Mouse (Mus musculus) heart, embryonic 13.5 days (tissue): ENCODE data around the gene Magee1. TPM values are rescaled to one million over a fixed set of nuclear protein-coding genes. Genes with fewer than 3 reads are reported as not detected.

Experiments
- ATAC-seq: fragments of 200-750 bp; cut with Nextera tagmentation; 2 replicates; pipeline ENCODE4 v1.8.0; 2017; ENCODE audit warnings: moderate TSS enrichment; ENCODE audit not compliant: insufficient number of reproducible peaks, low FRiP score, low TSS enrichment; ENCODE audit errors: extremely low read depth
- H3K27ac ChIP-seq: fragments of 300-500 bp; sonication (generic); replicated peaks from 2 replicates; pipeline ENCODE4 v1.5.1; 2015; ENCODE audit warnings: moderate library complexity, mild to moderate bottlenecking, inconsistent platforms
- H3K27me3 ChIP-seq: fragments of 300-500 bp; sonication (generic); replicated peaks from 2 replicates; pipeline ENCODE4 v1.6.1; 2015; ENCODE audit warnings: mild to moderate bottlenecking, inconsistent platforms
- H3K36me3 ChIP-seq: fragments of 300-500 bp; sonication (generic); 2 replicates; pipeline ENCODE4 v1.6.1; 2015; ENCODE audit warnings: mild to moderate bottlenecking, inconsistent platforms
- H3K4me1 ChIP-seq: fragments of 300-500 bp; sonication (generic); 2 replicates; pipeline ENCODE4 v1.6.1; 2015; ENCODE audit warnings: inconsistent platforms
- H3K4me2 ChIP-seq: fragments of 300-500 bp; sonication (generic); 2 replicates; pipeline ENCODE4 v1.6.1; 2015; ENCODE audit warnings: inconsistent platforms, mild to moderate bottlenecking, moderate library complexity
- H3K4me3 ChIP-seq: fragments of 300-500 bp; sonication (generic); 2 replicates; pipeline ENCODE4 v1.5.1; 2015; ENCODE audit warnings: moderate library complexity, mild to moderate bottlenecking, inconsistent platforms
- H3K9ac ChIP-seq: fragments of 300-500 bp; sonication (generic); 2 replicates; pipeline ENCODE4 v1.6.1; 2015; ENCODE audit warnings: inconsistent platforms, mild to moderate bottlenecking, moderate library complexity
- H3K9me3 ChIP-seq: fragments of 300-500 bp; sonication (generic); 2 replicates; pipeline ENCODE4 v1.6.1; 2016; ENCODE audit warnings: inconsistent platforms
- WGBS: fragments of 180-500 bp; shearing (Covaris S2); methylation state at CpG from one replicate; pipeline ENCODE4 v1.1.7; 2015; ENCODE audit warnings: mixed read lengths; 5-methylcytosine and 5-hydroxymethylcytosine counted together
- polyA plus RNA-seq: library from polyadenylated mRNA; unstranded; fragments of >200 nt; fragmentation: Nextera tagmentation; extraction: Ambion mirVana; gene quantifications from 2 replicates; pipeline ENCODE4 v1.2.1, GENCODE M21; 2015

The Magee1 gene
- polyA plus RNA-seq, 1 experiment from 2014 or later = 12.5 TPM

DNA sequence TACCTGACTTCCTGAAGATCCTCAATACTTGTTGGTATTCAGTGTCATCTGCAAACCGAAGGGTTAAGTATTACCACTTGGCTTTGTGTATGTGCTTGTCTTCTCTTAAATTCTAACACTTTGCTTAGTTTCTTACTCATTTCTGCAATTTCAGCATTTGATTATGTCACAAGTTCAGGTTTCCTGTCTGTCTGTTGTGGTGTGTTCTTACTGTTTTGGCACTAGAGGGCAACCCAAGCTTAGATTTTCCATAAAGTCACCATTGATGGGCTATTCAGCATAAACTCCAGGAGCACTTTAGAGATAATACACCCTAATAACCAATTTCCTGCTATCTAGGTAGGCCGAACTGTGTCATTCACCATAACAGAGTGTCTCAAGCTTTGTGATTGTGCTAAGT lies 47.0 kb downstream of the Magee1 start:
- Histone ChIP-seq H3K4me3 (no peak overlapping the region), H3K4me2 (no peak overlapping the region), H3K27ac (no peak overlapping the region), H3K9me3 (no peaks in the 10 kb centered on the region), H3K36me3 (no peaks in the 10 kb centered on the region), H3K27me3 (peaks cover 46% of the 10 kb centered on the region), H3K4me1 (no peaks in the 10 kb centered on the region), H3K9ac (no peak overlapping the region)
- WGBS = 55% methylated on average over 2 of the region's 2 CpGs
- ATAC-seq = no peak

Other genes with a start within 250 kb of the Magee1 start
- 35.9 and 43.6 TPM in 2 replicates for gene Pbdc1, start 40.6 kb upstream of the Magee1 start, polyA plus RNA-seq